Mouse (Mus musculus) right cerebral cortex, postnatal 4 days (tissue): ENCODE measurements around the gene Rngtt.

ENCODE experiments used
- DNase-seq: peaks from one replicate; pipeline ENCODE4 v3.0.0-alpha.2; 2022

The Rngtt gene

GRCm38 (mm10) chr4:33524481-33525141 lies 214.5 kb downstream of the Rngtt start:
- peak; percentile 41 for DNase-seq

GRCm38 (mm10) chr4:33525272-33525671 lies 215.2 kb downstream of the Rngtt start:
- no peak for DNase-seq

DNA sequence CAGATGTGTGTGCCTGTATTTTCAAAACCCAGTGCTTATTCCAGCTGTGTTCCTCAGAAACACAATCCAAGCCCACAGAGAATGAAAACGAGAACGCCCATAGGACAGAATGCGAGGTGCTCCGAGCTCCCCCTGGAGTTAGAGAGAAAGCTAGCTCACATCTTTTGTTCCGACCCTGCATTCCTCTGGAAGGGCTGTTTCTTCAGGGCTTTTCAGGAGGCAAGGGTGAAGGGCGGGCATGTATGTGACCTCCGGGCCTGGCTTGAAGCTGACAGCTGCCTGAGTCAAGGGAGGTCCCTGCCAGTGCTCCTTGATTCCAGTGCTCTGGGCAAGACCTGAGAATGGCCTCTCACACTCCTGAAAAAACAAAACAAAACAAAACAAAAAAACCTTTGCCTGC lies 216.0 kb downstream of the Rngtt start:
- DNase-seq: no peak

DNA sequence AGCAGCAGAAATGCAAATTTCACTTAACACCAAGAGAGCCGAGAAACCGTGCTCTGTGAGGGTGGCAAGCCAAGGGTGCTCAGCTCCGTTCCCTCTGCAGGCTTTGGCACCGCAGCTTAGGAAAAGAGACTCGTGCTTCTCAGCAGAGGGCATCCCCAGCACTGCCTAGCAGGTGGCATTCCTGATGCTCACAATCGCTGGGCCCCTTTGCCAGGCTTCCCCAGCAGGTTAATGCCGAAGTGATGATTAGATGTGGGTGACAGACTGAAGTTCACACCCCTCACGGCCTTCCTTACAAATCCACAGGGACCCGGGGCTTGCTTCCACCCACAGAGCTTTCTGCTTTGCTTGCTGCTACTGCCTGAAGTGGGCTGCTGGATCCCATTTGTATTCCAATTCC lies 216.6 kb downstream of the Rngtt start:
- peak; percentile 42 for DNase-seq

GRCm38 (mm10) chr4:33532596-33532995 lies 222.5 kb downstream of the Rngtt start:
- no peak for DNase-seq

DNA sequence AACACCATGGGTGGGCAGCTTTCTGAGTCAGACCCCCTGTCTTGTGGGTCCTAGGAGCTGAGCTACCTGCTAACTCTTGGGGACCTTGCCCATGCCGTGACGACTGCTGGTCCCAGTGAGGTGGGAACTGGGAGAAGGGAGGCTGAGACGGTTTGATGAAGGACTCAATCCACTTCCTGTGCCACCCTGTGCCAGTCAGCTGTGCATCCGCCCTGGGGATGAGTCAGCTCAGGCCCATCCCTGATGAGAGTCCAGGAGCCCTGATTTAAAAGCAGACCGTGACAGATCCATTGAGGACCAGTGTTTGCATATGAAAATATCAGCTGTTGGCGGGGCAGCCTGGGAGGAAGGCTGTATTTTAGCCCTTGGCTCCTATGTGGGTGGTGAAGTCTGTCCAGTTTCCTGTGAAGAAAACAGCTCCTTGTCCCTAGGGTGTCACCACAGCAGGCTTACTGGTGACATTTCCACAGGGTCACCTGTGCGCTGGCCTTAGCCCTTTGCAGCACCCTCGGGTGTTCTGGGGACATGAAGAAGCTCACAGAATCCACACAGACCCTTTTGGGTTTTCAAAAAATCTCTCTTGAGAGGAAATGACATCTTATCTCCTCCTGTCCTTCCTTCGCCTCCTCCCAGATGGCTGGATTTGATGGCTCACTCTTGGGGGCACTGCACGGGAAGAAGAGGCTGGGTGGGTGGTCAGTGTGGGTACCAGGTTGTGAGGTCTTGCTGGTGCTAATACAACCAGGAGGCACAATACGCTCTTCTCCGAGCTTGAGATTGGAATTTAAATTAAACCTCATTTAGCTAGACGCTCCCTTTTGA lies 234.9 kb downstream of the Rngtt start:
- no peak for DNase-seq

- DNase-seq: no peak
These were observed 235.4 kb downstream of the Rngtt start for GRCm38 (mm10) chr4:33545577-33545879.

DNA sequence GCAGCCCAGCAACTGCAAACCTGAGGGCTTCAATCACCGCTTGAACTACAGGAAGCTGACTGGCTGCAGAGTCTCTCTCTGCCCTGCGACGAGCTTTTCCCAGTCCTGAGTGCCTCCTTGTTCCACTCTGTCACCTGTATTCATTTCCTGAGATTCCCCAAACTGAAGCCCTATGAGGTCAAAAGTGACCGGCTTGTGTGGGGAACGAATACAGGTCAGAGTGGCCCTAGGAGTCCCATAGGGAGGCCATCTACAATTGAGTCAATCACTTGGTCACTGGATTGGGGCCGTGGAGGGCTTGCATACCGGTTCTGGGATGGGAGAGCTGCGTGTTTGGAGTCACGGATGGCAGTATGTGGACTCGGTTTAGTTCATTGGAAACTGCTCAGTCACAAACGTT lies 236.2 kb downstream of the Rngtt start:
- DNase-seq: no peak

DNA sequence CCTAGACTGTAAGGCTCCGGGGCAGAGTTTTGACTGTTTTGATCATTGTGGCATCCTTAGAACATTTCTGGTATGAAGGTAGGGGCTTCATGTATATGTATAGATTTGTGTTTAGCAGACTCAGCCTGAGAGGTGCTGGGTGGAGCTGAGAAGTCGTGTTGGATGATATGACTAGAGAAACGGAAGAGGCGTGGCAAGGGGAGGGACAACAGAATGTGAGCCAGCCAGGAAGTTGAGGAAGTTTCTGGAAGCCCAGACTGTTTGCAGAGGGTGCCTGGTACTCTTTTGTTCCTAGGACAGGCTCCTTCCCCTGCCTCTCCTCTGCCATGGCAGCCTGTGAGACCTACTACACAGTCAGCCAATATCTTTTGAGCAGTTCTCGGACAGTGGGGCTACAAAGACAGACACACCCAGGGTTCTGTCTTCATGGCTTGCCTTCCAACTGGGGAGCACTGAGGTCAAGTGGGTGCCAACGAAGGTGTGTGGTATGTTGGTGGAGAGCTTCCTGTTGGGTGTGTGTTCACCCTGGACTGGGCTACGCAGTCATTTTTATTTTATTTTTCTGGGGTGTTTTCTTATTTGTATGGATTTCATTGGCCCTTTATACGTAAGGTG lies 237.3 kb downstream of the Rngtt start:
- no peak for DNase-seq

GRCm38 (mm10) chr4:33549606-33550005 lies 239.5 kb downstream of the Rngtt start:
- no peak for DNase-seq
